Mouse (Mus musculus) kidney, adult 11 months (tissue): ENCODE data around the gene Mst1.

ENCODE experiments used
- DNase-seq: peaks from one replicate; pipeline ENCODE4 v3.0.0; 2022

Gene Mst1

DNA sequence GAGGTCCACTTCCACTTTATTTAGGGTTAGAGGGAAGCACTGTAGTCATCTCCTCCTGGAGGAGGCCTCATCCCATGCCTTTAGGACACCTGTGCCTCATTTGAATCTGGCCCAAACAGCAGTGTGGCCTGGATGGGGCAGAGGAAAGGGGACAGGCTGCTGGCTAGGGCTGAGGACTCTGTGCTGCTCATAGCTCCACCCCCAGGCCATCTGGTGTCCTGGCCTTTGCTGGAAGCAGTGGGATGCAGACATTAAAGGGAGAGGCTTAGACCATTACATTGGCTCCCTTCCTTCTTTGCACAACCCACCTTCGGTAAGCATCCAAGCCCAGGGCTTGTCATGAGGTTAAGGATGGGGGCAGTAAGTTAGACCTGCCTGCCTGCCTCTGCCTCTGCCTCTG lies 53.2 kb downstream of the Mst1 start:
- DNase-seq, result no peak
